Mouse (Mus musculus) cerebellum, adult 2 months (tissue): ENCODE data around the gene Krt78.

Experiments
- CTCF ChIP-seq: fragments of 200-500 bp; IDR thresholded peaks from 2 replicates; pipeline ENCODE4 v1.5.1; 2011; ENCODE audit warnings: low read depth, mild to moderate bottlenecking, control low read depth, low read length, moderate library complexity, borderline replicate concordance; ENCODE audit not compliant: insufficient read depth
- POLR2A ChIP-seq: fragments of 200-500 bp; IDR thresholded peaks from 2 replicates; pipeline ENCODE4 v1.6.1; 2011; ENCODE audit warnings: low read length, control low read depth, borderline replicate concordance; ENCODE audit not compliant: insufficient read depth

DNA sequence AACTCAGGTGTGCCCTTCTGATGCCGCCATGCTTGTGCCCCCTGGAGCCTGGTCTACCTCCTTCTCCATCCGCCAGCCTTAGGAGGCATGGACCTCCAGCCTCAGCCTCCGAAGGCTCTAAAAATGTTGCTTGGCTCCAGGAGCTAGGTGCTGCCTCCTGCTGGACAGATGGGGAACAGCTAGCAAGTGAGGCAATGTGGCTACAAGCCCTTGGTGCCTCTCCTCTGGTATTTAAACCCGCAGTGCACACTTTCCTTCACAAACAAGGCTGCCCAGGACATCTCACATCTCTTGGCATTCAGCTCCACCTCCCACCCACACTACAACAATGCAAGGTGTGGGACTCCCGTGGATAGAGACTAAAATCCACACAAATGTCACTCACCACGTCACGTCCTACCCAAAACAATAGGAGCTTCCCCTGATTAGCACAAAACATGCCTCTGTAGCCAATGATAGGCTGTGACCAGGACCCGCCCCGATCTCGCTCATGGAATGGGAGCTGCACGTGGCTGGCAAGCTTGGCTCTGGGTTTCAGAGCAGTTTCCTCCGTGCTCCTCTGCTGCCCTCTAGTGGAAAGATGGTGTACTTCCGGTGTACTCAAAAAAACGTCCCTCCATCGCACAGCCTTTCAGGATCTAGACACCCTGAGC, 30.0 kb upstream of the Krt78 start:
- peak; percentile 92 for TF ChIP-seq CTCF
- TF ChIP-seq POLR2A = no peak
